Mouse (Mus musculus): ENCODE measurements around the gene Cd3e. TPM values are rescaled to one million over a fixed set of nuclear protein-coding genes. Genes with fewer than 3 reads are reported as not detected.

The Cd3e gene
- polyA plus RNA-seq (2014; fragmentation: Nextera tagmentation; extraction: Ambion mirVana), result not detected in 2 replicates

GRCm38 (mm10) chr9:45009180-45010078, at the start of gene Cd3e:
TSS of gene Cd3e (minus strand) at chr9:45009627.
- ATAC-seq (ENCODE audit: low FRiP score, low TSS enrichment), result no peak
- no peaks in the 10 kb centered on the region for H3K9me3 ChIP-seq (ENCODE audit: control insufficient read depth, low read length)
- H3K4me2 ChIP-seq (ENCODE audit: low read length), result no peak within 1 kb of the TSS
- no peaks in the 10 kb centered on the region for H3K4me1 ChIP-seq (ENCODE audit: control insufficient read depth, insufficient read depth, low read length)
- H3K9ac ChIP-seq (replicated peaks; ENCODE audit: low read length), result no peak within 1 kb of the TSS
- H3K4me3 ChIP-seq (replicated peaks; ENCODE audit: low read depth, low read length), result no peak within 1 kb of the TSS
- H3K27me3 ChIP-seq (ENCODE audit: control insufficient read depth, insufficient read depth, low read length), result no peaks in the 10 kb centered on the region
- DNase-seq, result no peak
- no peaks in the 10 kb centered on the region for H3K36me3 ChIP-seq (ENCODE audit: control insufficient read depth, insufficient read depth, low read length)
- WGBS, result 82% methylated on average over 19 of the region's 19 CpGs
- no peak within 1 kb of the TSS for H3K27ac ChIP-seq (replicated peaks; ENCODE audit: low read depth, low read length)

GRCm38 (mm10) chr9:45058304-45058940, 49.0 kb upstream of the Cd3e start:
- peaks cover 8% of the 10 kb centered on the region; the same call in 1 of the 2 replicates for H3K27me3 ChIP-seq (ENCODE audit: control insufficient read depth, insufficient read depth, low read length)
- H3K36me3 ChIP-seq (ENCODE audit: control insufficient read depth, insufficient read depth, low read length), result no peaks in the 10 kb centered on the region
- no peak overlapping the region for H3K4me2 ChIP-seq (ENCODE audit: low read length)
- no peak for ATAC-seq (ENCODE audit: low FRiP score, low TSS enrichment)
- 55% methylated on average over 5 of the region's 5 CpGs for WGBS
- no peak overlapping the region for H3K9ac ChIP-seq (replicated peaks; ENCODE audit: low read length)
- peaks cover 5% of the 10 kb centered on the region; the same call in 1 of the 2 replicates for H3K4me1 ChIP-seq (ENCODE audit: control insufficient read depth, insufficient read depth, low read length)
- H3K27ac ChIP-seq (replicated peaks; ENCODE audit: low read depth, low read length), result no peak overlapping the region
- no peak overlapping the region for H3K4me3 ChIP-seq (replicated peaks; ENCODE audit: low read depth, low read length)
- no peaks in the 10 kb centered on the region for H3K9me3 ChIP-seq (ENCODE audit: control insufficient read depth, low read length)
- no peak for DNase-seq

GRCm38 (mm10) chr9:45055082-45055713, 45.8 kb upstream of the Cd3e start, which contains the start of gene Mpzl3:
TSS of gene Mpzl3 (plus strand) at chr9:45055186.
- no peaks in the 10 kb centered on the region for H3K9me3 ChIP-seq (ENCODE audit: control insufficient read depth, low read length)
- peak within 1 kb of the TSS; percentile 99 for H3K27ac ChIP-seq (replicated peaks; ENCODE audit: low read depth, low read length)
- peak within 1 kb of the TSS; percentile 59 for H3K9ac ChIP-seq (replicated peaks; ENCODE audit: low read length)
- H3K4me3 ChIP-seq (replicated peaks; ENCODE audit: low read depth, low read length), result peak within 1 kb of the TSS; percentile 65
- H3K4me1 ChIP-seq (ENCODE audit: control insufficient read depth, insufficient read depth, low read length), result peaks cover 5% of the 10 kb centered on the region; the same call in 1 of the 2 replicates
- DNase-seq (peak; percentile 97), ATAC-seq (ENCODE audit: low FRiP score, low TSS enrichment) (peak; percentile 98)
- WGBS, result under 1% methylated on average over 33 of the region's 33 CpGs
- H3K27me3 ChIP-seq (ENCODE audit: control insufficient read depth, insufficient read depth, low read length), result peaks cover 10% of the 10 kb centered on the region; the same call in 1 of the 2 replicates
- peak within 1 kb of the TSS; percentile 59 for H3K4me2 ChIP-seq (ENCODE audit: low read length)
- H3K36me3 ChIP-seq (ENCODE audit: control insufficient read depth, insufficient read depth, low read length), result no peaks in the 10 kb centered on the region

GRCm38 (mm10) chr9:45050301-45050700, 40.9 kb upstream of the Cd3e start:
- H3K4me1 ChIP-seq (ENCODE audit: control insufficient read depth, insufficient read depth, low read length), result peaks cover 5% of the 10 kb centered on the region; the same call in 1 of the 2 replicates
- WGBS, result 85% methylated on average over 2 of the region's 2 CpGs

GRCm38 (mm10) chr9:45049731-45050130, 40.3 kb upstream of the Cd3e start:
- Histone ChIP-seq H3K4me2 (ENCODE audit: low read length) (no peak overlapping the region), H3K4me3 (replicated peaks; ENCODE audit: low read depth, low read length) (no peak overlapping the region), H3K9me3 (ENCODE audit: control insufficient read depth, low read length) (no peaks in the 10 kb centered on the region), H3K9ac (replicated peaks; ENCODE audit: low read length) (no peak overlapping the region), H3K36me3 (ENCODE audit: control insufficient read depth, insufficient read depth, low read length) (no peaks in the 10 kb centered on the region), H3K4me1 (ENCODE audit: control insufficient read depth, insufficient read depth, low read length) (peaks cover 5% of the 10 kb centered on the region; the same call in 1 of the 2 replicates), H3K27ac (replicated peaks; ENCODE audit: low read depth, low read length) (no peak overlapping the region), H3K27me3 (ENCODE audit: control insufficient read depth, insufficient read depth, low read length) (peaks cover 9% of the 10 kb centered on the region; the same call in 1 of the 2 replicates)
- no peak for DNase-seq
- ATAC-seq (ENCODE audit: low FRiP score, low TSS enrichment), result no peak
- 86% methylated on average over 1 of the region's 1 CpGs for WGBS

More at GRCm38 (mm10) chr9:45050301-45050700, 40.9 kb upstream of the Cd3e start:
- DNase-seq (no peak), ATAC-seq (ENCODE audit: low FRiP score, low TSS enrichment) (no peak)
- H3K4me2 ChIP-seq (ENCODE audit: low read length), result no peak overlapping the region
- H3K36me3 ChIP-seq (ENCODE audit: control insufficient read depth, insufficient read depth, low read length), result no peaks in the 10 kb centered on the region
- no peaks in the 10 kb centered on the region for H3K9me3 ChIP-seq (ENCODE audit: control insufficient read depth, low read length)
- H3K4me3 ChIP-seq (replicated peaks; ENCODE audit: low read depth, low read length), result no peak overlapping the region
- peaks cover 8% of the 10 kb centered on the region; the same call in 1 of the 2 replicates for H3K27me3 ChIP-seq (ENCODE audit: control insufficient read depth, insufficient read depth, low read length)
- no peak overlapping the region for H3K9ac ChIP-seq (replicated peaks; ENCODE audit: low read length)
- H3K27ac ChIP-seq (replicated peaks; ENCODE audit: low read depth, low read length), result no peak overlapping the region

- no peak for ATAC-seq (ENCODE audit: low FRiP score, low TSS enrichment)
Observed at GRCm38 (mm10) chr9:45048511-45048910, 39.1 kb upstream of the Cd3e start.

GRCm38 (mm10) chr9:45046973-45047372, 37.5 kb upstream of the Cd3e start:
- Histone ChIP-seq H3K9ac (replicated peaks; ENCODE audit: low read length) (no peak overlapping the region), H3K4me1 (ENCODE audit: control insufficient read depth, insufficient read depth, low read length) (no peaks in the 10 kb centered on the region), H3K36me3 (ENCODE audit: control insufficient read depth, insufficient read depth, low read length) (no peaks in the 10 kb centered on the region), H3K27ac (replicated peaks; ENCODE audit: low read depth, low read length) (no peak overlapping the region), H3K27me3 (ENCODE audit: control insufficient read depth, insufficient read depth, low read length) (peaks cover 26% of the 10 kb centered on the region), H3K4me3 (replicated peaks; ENCODE audit: low read depth, low read length) (no peak overlapping the region), H3K9me3 (ENCODE audit: control insufficient read depth, low read length) (no peaks in the 10 kb centered on the region), H3K4me2 (ENCODE audit: low read length) (no peak overlapping the region)
- 91% methylated on average over 16 of the region's 16 CpGs for WGBS
- no peak for DNase-seq
- ATAC-seq (ENCODE audit: low FRiP score, low TSS enrichment), result no peak

More at GRCm38 (mm10) chr9:45048511-45048910, 39.1 kb upstream of the Cd3e start:
- Histone ChIP-seq H3K27ac (replicated peaks; ENCODE audit: low read depth, low read length) (no peak overlapping the region), H3K4me3 (replicated peaks; ENCODE audit: low read depth, low read length) (no peak overlapping the region), H3K36me3 (ENCODE audit: control insufficient read depth, insufficient read depth, low read length) (no peaks in the 10 kb centered on the region), H3K9ac (replicated peaks; ENCODE audit: low read length) (no peak overlapping the region), H3K4me1 (ENCODE audit: control insufficient read depth, insufficient read depth, low read length) (no peaks in the 10 kb centered on the region), H3K27me3 (ENCODE audit: control insufficient read depth, insufficient read depth, low read length) (peaks cover 16% of the 10 kb centered on the region), H3K9me3 (ENCODE audit: control insufficient read depth, low read length) (no peaks in the 10 kb centered on the region), H3K4me2 (ENCODE audit: low read length) (no peak overlapping the region)
- DNase-seq, result peak; percentile 75
- 32% methylated on average over 4 of the region's 4 CpGs for WGBS

- no peak overlapping the region for H3K9ac ChIP-seq (replicated peaks; ENCODE audit: low read length)
- H3K27me3 ChIP-seq (ENCODE audit: control insufficient read depth, insufficient read depth, low read length), result peaks cover 47% of the 10 kb centered on the region
- H3K4me2 ChIP-seq (ENCODE audit: low read length), result no peak overlapping the region
- no peaks in the 10 kb centered on the region for H3K36me3 ChIP-seq (ENCODE audit: control insufficient read depth, insufficient read depth, low read length)
- WGBS, result 1% methylated on average over 10 of the region's 10 CpGs
- H3K9me3 ChIP-seq (ENCODE audit: control insufficient read depth, low read length), result no peaks in the 10 kb centered on the region
- no peak overlapping the region for H3K4me3 ChIP-seq (replicated peaks; ENCODE audit: low read depth, low read length)
- H3K27ac ChIP-seq (replicated peaks; ENCODE audit: low read depth, low read length), result no peak overlapping the region
- ATAC-seq (ENCODE audit: low FRiP score, low TSS enrichment) (no peak), DNase-seq (no peak)
- H3K4me1 ChIP-seq (ENCODE audit: control insufficient read depth, insufficient read depth, low read length), result no peaks in the 10 kb centered on the region; the same call in 1 of the 2 replicates
Observed at GRCm38 (mm10) chr9:45042947-45043346, 33.5 kb upstream of the Cd3e start.

Measured in midbrain, embryonic 14.5 days (tissue).